Mouse (Mus musculus): ENCODE results near the gene Mtss1l. TPM values are rescaled to one million over a fixed set of nuclear protein-coding genes. Genes with fewer than 3 reads are reported as not detected.
"Not testable (repeated sequence)": the region's sequence is repeated elsewhere in the genome, so short reads cannot be mapped to it uniquely, and the experiment has no call there.

The Mtss1l gene
- total RNA-seq, 2 experiments from 2014 or later: 254 to 265 TPM

DNA sequence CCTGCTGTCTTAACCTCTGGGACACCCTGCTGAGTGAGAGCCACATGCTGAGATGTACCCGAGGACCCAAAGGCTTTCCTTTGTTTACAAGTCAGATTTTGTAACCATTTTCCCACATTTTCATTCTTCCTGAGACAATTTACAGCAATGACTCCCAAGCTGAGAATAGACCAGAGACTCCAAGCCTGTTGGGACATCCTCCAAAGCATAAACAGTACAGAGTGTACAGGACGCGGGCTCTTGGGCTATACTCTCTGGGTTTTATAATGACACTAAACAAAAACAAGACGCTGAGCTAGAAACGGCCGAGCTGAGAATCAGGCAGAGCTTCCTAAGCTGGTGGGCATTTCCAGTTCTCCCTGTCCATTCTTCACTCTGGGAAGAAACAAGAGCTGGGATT is 53.4 kb downstream of the Mtss1l start:
- no peak for DNase-seq (ENCODE audit: low spot score in 2 of 2)

DNA sequence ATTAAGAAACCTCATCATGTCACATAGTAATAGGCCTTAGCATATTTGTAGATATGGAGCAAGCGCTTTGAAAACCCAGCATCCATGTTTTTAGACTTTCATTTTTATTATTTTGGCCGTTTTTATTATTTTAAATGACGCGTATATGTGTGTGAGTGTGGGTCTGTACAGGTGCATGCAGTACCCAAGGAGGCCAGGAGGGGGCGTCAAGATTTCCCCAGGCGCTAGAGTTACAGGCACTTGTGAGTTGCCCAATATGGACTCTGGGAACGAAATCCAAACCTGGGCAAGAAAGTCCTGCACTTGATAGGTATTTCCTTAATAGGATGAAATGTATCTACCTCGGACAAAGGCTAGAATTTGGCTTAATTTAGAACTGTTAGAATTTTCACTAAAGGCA is 54.0 kb downstream of the Mtss1l start:
- DNase-seq (ENCODE audit: low spot score in 2 of 2): no peak

- DNase-seq (ENCODE audit: low spot score in 2 of 2): no peak
These were observed 54.4 kb downstream of the Mtss1l start for GRCm38 (mm10) chr8:110775721-110776120.

DNA sequence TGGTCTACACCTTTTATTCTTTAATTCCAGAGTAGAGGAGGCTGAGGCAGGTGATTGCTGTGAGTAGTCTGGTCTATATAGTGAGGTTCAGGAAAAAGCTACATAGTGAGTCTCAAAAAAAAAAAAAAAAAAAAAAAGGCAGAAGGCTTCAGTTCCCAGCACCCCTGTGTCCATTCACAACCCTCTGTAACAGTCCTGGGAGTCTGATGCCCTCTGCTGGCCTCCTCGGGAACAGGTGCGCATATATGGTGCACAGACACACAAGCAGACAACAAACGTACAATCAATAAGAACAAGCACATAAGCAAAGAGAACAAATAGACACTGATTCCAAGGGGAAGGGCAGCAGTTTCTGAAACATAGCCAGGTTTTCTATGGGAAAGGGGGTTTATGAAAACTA is 55.1 kb downstream of the Mtss1l start:
- DNase-seq (ENCODE audit: low spot score in 2 of 2): no peak

DNA sequence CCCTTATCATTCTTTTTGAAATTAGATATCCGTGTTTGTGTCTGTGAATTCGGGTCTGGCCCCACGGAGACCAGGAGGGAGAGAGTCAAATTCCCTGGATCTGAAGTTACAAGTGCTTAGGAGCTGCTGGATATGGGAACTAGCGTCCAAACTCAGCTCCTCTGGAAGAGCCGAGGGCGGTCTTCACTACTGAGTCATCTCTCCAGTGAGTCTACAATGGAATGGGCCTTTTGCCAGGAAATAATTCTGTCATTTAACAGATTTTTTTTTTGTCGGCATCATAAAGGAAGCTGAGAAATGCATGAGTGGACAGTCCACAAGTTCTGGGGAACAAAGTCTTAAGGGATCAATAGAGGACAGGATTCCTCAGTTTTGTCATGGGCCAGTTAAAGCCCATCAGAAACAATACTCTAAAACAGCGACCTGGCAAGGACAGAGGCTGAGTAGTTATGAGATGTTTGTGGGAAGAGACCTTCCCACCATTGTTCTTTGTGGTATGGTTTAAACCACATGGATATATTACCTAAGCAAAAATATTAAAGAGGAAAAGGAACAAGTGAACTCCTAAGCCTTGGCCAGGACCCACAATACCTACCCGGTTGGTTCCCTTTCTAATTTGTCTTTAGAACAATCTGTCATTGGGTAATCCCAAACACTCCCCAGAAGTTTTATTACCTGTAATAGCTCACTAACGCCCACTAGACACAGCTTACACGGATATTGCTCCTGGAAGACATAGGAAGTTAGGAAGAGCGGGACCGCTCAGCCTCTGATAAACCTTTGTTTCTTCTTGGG is 58.8 kb downstream of the Mtss1l start:
- no peak for DNase-seq (ENCODE audit: low spot score in 2 of 2)

DNA sequence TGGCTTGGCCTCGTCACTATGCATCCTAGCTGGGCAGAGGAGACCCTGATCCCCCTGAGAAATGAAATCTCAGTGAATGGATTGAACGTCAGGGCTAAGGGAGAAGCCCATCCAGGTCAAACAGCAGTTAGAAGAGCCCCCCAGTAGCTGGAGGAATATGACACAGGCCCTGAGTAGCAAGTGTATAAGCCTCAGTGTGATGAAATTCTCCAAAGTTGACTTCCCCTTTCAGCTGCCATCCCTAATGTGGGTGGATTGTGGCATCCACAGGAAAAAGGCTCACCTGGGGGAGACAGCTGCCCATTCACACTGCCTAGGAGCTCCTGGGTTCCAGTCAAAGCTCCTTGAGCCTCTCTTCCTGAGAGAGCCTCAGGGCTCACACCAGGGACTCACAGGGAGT is 64.1 kb downstream of the Mtss1l start:
- no peak for DNase-seq (ENCODE audit: low spot score in 2 of 2)

- not testable (repeated sequence) for DNase-seq (ENCODE audit: low spot score in 2 of 2)
These were observed 65.2 kb downstream of the Mtss1l start for GRCm38 (mm10) chr8:110786501-110786900.

- DNase-seq (ENCODE audit: low spot score in 2 of 2): no peak
These were observed 65.7 kb downstream of the Mtss1l start for GRCm38 (mm10) chr8:110786934-110787333.

DNA sequence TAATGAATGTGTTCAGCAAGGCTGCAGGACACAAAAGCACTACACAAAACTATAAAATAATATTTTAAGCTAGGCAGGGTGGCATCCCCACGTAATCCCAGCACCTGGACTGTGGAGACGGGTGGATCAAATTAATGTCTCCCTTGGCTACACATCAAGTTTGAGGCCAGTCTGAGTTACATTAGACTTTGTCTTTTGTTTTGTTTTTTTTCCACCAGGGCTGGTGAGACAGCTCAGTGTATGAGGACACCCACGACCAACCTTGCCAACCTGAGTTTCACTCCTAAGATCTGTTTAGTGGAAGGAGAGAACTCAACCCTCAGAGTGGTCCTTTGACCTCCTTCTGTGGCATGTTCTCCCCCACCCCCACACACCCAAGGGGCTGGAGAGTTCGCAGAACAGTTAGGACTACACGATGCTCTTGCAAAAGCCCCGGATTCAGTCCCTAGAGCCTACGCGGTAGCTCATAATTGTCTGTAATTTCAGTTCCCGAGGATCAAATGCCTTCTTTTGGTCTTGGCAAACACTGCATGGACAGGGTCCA is 66.2 kb downstream of the Mtss1l start:
- DNase-seq (ENCODE audit: low spot score in 2 of 2): no peak

- DNase-seq (ENCODE audit: low spot score in 2 of 2): no peak
These were observed 67.7 kb downstream of the Mtss1l start for GRCm38 (mm10) chr8:110788981-110789380.

- DNase-seq (ENCODE audit: low spot score in 2 of 2): peak; percentile 25 to 37
These were observed 68.3 kb downstream of the Mtss1l start for GRCm38 (mm10) chr8:110789571-110789970.

DNA sequence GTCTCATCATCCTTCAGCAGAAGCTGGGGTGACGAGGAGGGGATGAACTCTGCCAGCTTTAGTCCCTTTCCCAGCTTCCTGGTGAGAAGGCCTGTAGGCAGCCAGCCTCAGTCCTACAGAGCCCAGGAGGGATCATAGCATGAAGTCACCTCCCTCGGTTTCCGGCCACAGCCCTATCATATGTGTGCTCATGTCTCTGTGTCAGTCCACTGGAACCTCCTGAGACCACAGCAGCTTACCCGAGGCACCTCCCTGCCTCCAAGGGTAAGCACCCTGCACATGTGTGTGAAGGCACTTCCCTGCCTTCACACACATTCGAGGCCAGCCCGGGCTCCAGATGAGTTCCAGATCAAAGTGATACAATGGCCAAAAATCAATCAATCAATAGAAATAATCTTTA is 69.0 kb downstream of the Mtss1l start:
- DNase-seq (ENCODE audit: low spot score in 2 of 2): no peak

Other genes with a start within 250 kb of the Mtss1l start
- gene Vac14, start 102.9 kb upstream of the Mtss1l start, total RNA-seq (2021): 10 to 100 TPM; 35.6 to 36.5 TPM
- gene Il34, start 84.4 kb downstream of the Mtss1l start, total RNA-seq (2021): 10 to 100 TPM; 50.9 to 52.8 TPM
- 10 to 100 TPM; 49.4 to 52.1 TPM for gene Cog4, start 125.1 kb downstream of the Mtss1l start, total RNA-seq (2021)
- gene Sf3b3, start 125.3 kb downstream of the Mtss1l start, total RNA-seq (2021): 10 to 100 TPM; 59.8 to 63.9 TPM
- 10 to 100 TPM; 15.2 to 16.4 TPM for gene Fuk, start 181.0 kb downstream of the Mtss1l start, total RNA-seq (2021)
- gene St3gal2, start 198.4 kb downstream of the Mtss1l start, total RNA-seq (2021): 10 to 100 TPM; 84.2 to 88.2 TPM

All from layer of hippocampus, postnatal 10 days (tissue).